Mouse (Mus musculus) MEL (cell line): Measurements from ENCODE around the gene Tubgcp3. TPM values are rescaled to one million over a fixed set of nuclear protein-coding genes. Genes with fewer than 3 reads are reported as not detected.

Experiments
- DNase-seq: peaks from one replicate; pipeline ENCODE4 v3.0.0; 2011; ENCODE audit warnings: low read depth, low spot score
- H3K27ac ChIP-seq: 2 replicates; pipeline ENCODE4 v1.5.1; 2012; ENCODE audit warnings: low read depth, mild to moderate bottlenecking, control low read depth, low read length, moderate library complexity; ENCODE audit not compliant: control insufficient read depth
- H3K27me3 ChIP-seq, 2 experiments: fragments of 150-350 bp in 1 of 2; sonication (generic) in 1 of 2; 2 replicates each; pipeline ENCODE4 v1.6.1; 2012; ENCODE audit warnings: low read length in 2 of 2, mild to moderate bottlenecking in 2 of 2, improper control_type of control experiment in 1 of 2, moderate library complexity in 1 of 2; ENCODE audit not compliant: insufficient read depth in 2 of 2, control insufficient read depth in 1 of 2
- H3K36me3 ChIP-seq, 2 experiments: 2 replicates each; pipeline ENCODE4 v1.6.1; 2012 to 2014; ENCODE audit warnings: low read length in 2 of 2, improper control_type of control experiment in 1 of 2, inconsistent platforms in 1 of 2, mild to moderate bottlenecking in 1 of 2; ENCODE audit not compliant: insufficient read depth in 2 of 2, control insufficient read depth in 1 of 2
- H3K4me1 ChIP-seq, 2 experiments: fragments of 150-350 bp in 1 of 2; sonication (generic) in 1 of 2; 2 replicates each; pipeline ENCODE4 v1.6.1; 2012; ENCODE audit warnings: low read length in 2 of 2, improper control_type of control experiment in 1 of 2, mild to moderate bottlenecking in 1 of 2; ENCODE audit not compliant: insufficient read depth in 2 of 2, control insufficient read depth in 1 of 2
- H3K4me3 ChIP-seq, 2 experiments: fragments of 150-350 bp in 1 of 2; sonication (generic) in 1 of 2; 2 replicates each; pipeline ENCODE4 v1.5.1; 2012; ENCODE audit warnings: low read depth in 2 of 2, low read length in 2 of 2, mild to moderate bottlenecking in 2 of 2, moderate library complexity in 2 of 2, control low read depth in 1 of 2, improper control_type of control experiment in 1 of 2; ENCODE audit not compliant: control insufficient read depth in 1 of 2, insufficient read depth in 1 of 2
- H3K79me2 ChIP-seq: 2 replicates; pipeline ENCODE4 v1.6.1; 2012; ENCODE audit warnings: mild to moderate bottlenecking, low read length, moderate library complexity; ENCODE audit not compliant: control insufficient read depth, poor library complexity, insufficient read depth
- H3K9ac ChIP-seq: 2 replicates; pipeline ENCODE4 v1.6.1; 2012; ENCODE audit warnings: low read depth, mild to moderate bottlenecking, control low read depth, low read length, moderate library complexity; ENCODE audit not compliant: control insufficient read depth, poor library complexity, severe bottlenecking
- H3K9me3 ChIP-seq: fragments of 150-350 bp; sonication (generic); replicated peaks from 2 replicates; pipeline ENCODE4 v1.6.1; 2012; ENCODE audit warnings: mild to moderate bottlenecking, low read length, improper control_type of control experiment, moderate library complexity; ENCODE audit not compliant: insufficient read depth
- CHD2 ChIP-seq: IDR thresholded peaks from 2 replicates; pipeline ENCODE4 v1.6.1; 2011; ENCODE audit warnings: low read length, improper control_type of control experiment
- CTCF ChIP-seq, 3 experiments: IDR thresholded peaks in 2 of 3; conservative IDR thresholded peaks in 1 of 3; 2 replicates each; pipeline ENCODE4 v1.5.1; 2011 to 2012; ENCODE audit warnings: low read length in 3 of 3, low read depth in 2 of 3, mild to moderate bottlenecking in 2 of 3, improper control_type of control experiment in 1 of 3, inconsistent platforms in 1 of 3, mixed read lengths in 1 of 3, moderate library complexity in 1 of 3; ENCODE audit not compliant: control insufficient read depth in 1 of 3, insufficient read depth in 1 of 3, poor library complexity in 1 of 3, severe bottlenecking in 1 of 3
- E2F4 ChIP-seq: IDR thresholded peaks from 2 replicates; pipeline ENCODE4 v1.6.1; 2011; ENCODE audit warnings: low read depth, low read length, improper control_type of control experiment, borderline replicate concordance
- ELF1 ChIP-seq: IDR thresholded peaks from 2 replicates; pipeline ENCODE4 v1.6.1; 2014; ENCODE audit warnings: low read depth, mild to moderate bottlenecking, inconsistent platforms, low read length, improper control_type of control experiment, moderate library complexity
- EP300 ChIP-seq, 2 experiments: IDR thresholded peaks; 2 replicates each; pipeline ENCODE4 v1.6.1; 2011; ENCODE audit warnings: improper control_type of control experiment in 2 of 2, low read length in 2 of 2, low read depth in 1 of 2, mild to moderate bottlenecking in 1 of 2
- GABPA ChIP-seq: IDR thresholded peaks from 2 replicates; pipeline ENCODE4 v1.6.1; 2012; ENCODE audit warnings: low read depth, mild to moderate bottlenecking, inconsistent platforms, low read length, improper control_type of control experiment, moderate library complexity
- GATA1 ChIP-seq: IDR thresholded peaks from 2 replicates; pipeline ENCODE4 v1.6.1; 2011; ENCODE audit warnings: low read depth, low read length, improper control_type of control experiment
- HCFC1 ChIP-seq: IDR thresholded peaks from 2 replicates; pipeline ENCODE4 v1.6.1; 2012; ENCODE audit warnings: low read depth, mild to moderate bottlenecking, inconsistent platforms, low read length, improper control_type of control experiment, moderate library complexity
- JUND ChIP-seq: IDR thresholded peaks from 2 replicates; pipeline ENCODE4 v1.6.1; 2011; ENCODE audit warnings: low read depth, mild to moderate bottlenecking, improper control_type of control experiment, low read length
- KAT2A ChIP-seq: conservative IDR thresholded peaks from 2 replicates; pipeline ENCODE4 v1.6.1; 2012; ENCODE audit warnings: low read depth, low read length, improper control_type of control experiment, inconsistent platforms
- MAZ ChIP-seq: IDR thresholded peaks from 2 replicates; pipeline ENCODE4 v1.6.1; 2012; ENCODE audit warnings: low read depth, mild to moderate bottlenecking, inconsistent platforms, low read length, improper control_type of control experiment
- MYB ChIP-seq: IDR thresholded peaks from 2 replicates; pipeline ENCODE4 v1.6.1; 2011; ENCODE audit warnings: mild to moderate bottlenecking, low read depth, low read length, improper control_type of control experiment
- NRF1 ChIP-seq: IDR thresholded peaks from 2 replicates; pipeline ENCODE4 v1.6.1; 2014; ENCODE audit warnings: low read depth, mild to moderate bottlenecking, inconsistent platforms, low read length, improper control_type of control experiment, moderate library complexity; ENCODE audit not compliant: poor library complexity, insufficient read depth, severe bottlenecking
- POLR2A ChIP-seq, 2 experiments: IDR thresholded peaks; 2 replicates each; pipeline ENCODE4 v1.6.1; 2011 to 2012; ENCODE audit warnings: low read length in 2 of 2, mild to moderate bottlenecking in 2 of 2, control low read depth in 1 of 2, improper control_type of control experiment in 1 of 2, low read depth in 1 of 2, moderate library complexity in 1 of 2; ENCODE audit not compliant: control insufficient read depth in 1 of 2, insufficient read depth in 1 of 2, poor library complexity in 1 of 2
- POLR2AphosphoS5 ChIP-seq: IDR thresholded peaks from 2 replicates; pipeline ENCODE4 v1.6.1; 2012; ENCODE audit warnings: low read depth, borderline replicate concordance, mild to moderate bottlenecking, inconsistent platforms, low read length, moderate library complexity, mixed read lengths
- RAD21 ChIP-seq: IDR thresholded peaks from 2 replicates; pipeline ENCODE4 v1.6.1; 2011; ENCODE audit warnings: mild to moderate bottlenecking, low read depth, low read length, improper control_type of control experiment
- RCOR1 ChIP-seq: IDR thresholded peaks from 2 replicates; pipeline ENCODE4 v1.6.1; 2012; ENCODE audit warnings: low read depth, mild to moderate bottlenecking, inconsistent platforms, low read length, improper control_type of control experiment
- SIN3A ChIP-seq: IDR thresholded peaks from 2 replicates; pipeline ENCODE4 v1.6.1; 2012; ENCODE audit warnings: low read length, improper control_type of control experiment, inconsistent platforms
- SMC3 ChIP-seq: IDR thresholded peaks from 2 replicates; pipeline ENCODE4 v1.6.1; 2011; ENCODE audit warnings: low read depth, low read length, improper control_type of control experiment
- TAL1 ChIP-seq: IDR thresholded peaks from 2 replicates; pipeline ENCODE4 v1.6.1; 2012; ENCODE audit warnings: mild to moderate bottlenecking, inconsistent platforms, low read length, moderate library complexity, mixed read lengths
- TBP ChIP-seq: IDR thresholded peaks from 2 replicates; pipeline ENCODE4 v1.8.0; 2011; ENCODE audit warnings: low read depth, low read length, improper control_type of control experiment
- USF1 ChIP-seq: IDR thresholded peaks from 2 replicates; pipeline ENCODE4 v1.6.1; 2014; ENCODE audit warnings: low read depth, mild to moderate bottlenecking, inconsistent platforms, low read length, improper control_type of control experiment, moderate library complexity
- USF2 ChIP-seq, 2 experiments: IDR thresholded peaks; 2 replicates each; pipeline ENCODE4 v1.6.1; 2011 to 2012; ENCODE audit warnings: improper control_type of control experiment in 2 of 2, low read length in 2 of 2, borderline replicate concordance in 1 of 2, inconsistent platforms in 1 of 2, low read depth in 1 of 2, mild to moderate bottlenecking in 1 of 2; ENCODE audit not compliant: insufficient read depth in 1 of 2
- ZC3H11A ChIP-seq: IDR thresholded peaks from 2 replicates; pipeline ENCODE4 v1.6.1; 2012; ENCODE audit warnings: low read depth, mild to moderate bottlenecking, inconsistent platforms, low read length, improper control_type of control experiment
- ZKSCAN1 ChIP-seq: IDR thresholded peaks from 2 replicates; pipeline ENCODE4 v1.6.1; 2012; ENCODE audit warnings: low read depth, mild to moderate bottlenecking, inconsistent platforms, low read length, improper control_type of control experiment, moderate library complexity
- ZNF384 ChIP-seq: IDR thresholded peaks from 2 replicates; pipeline ENCODE4 v1.6.1; 2012; ENCODE audit warnings: low read depth, mild to moderate bottlenecking, inconsistent platforms, low read length, improper control_type of control experiment
- polyA plus RNA-seq, 2 experiments: library from polyadenylated mRNA; stranded (reverse) in 1 of 2; unstranded in 1 of 2; fragments of >175 nt in 1 of 2; fragments of >200 nt in 1 of 2; gene quantifications; 2 replicates each; pipeline versions ENCODE4 v1.2.1 to v1.2.4; 2012; ENCODE audit warnings: low replicate concordance in 2 of 2, low read depth in 1 of 2; ENCODE audit not compliant: insufficient read length in 2 of 2, insufficient read depth in 1 of 2, missing spikeins in 1 of 2
- total RNA-seq: library from RNA; depleted of rRNA; stranded (reverse); fragments of 300-350 nt; gene quantifications from 2 replicates; pipeline ENCODE4 v1.2.3, GENCODE M21; 2012

The Tubgcp3 gene
- total and polyA plus RNA-seq, 3 experiments, result 43.6 to 87.7 (median 60.2) TPM

GRCm38 (mm10) chr8:12644894-12645293 lies 27.2 kb downstream of the Tubgcp3 start:
- peak overlapping the region; percentile 43; the same call in 1 of the 2 replicates for H3K27ac ChIP-seq
- peak; percentile 40 for DNase-seq
- H3K36me3 ChIP-seq, result peaks cover 2 to 6% of the 10 kb centered on the region in 2 experiments
- TF ChIP-seq MAZ, result no peak
- no peak for TF ChIP-seq ELF1
- no peak for TF ChIP-seq GATA1
- no peak for TF ChIP-seq JUND
- peak; percentile 3; the same call in 1 of the 2 replicates for TF ChIP-seq SIN3A
- TF ChIP-seq CHD2, result no peak
- TF ChIP-seq E2F4, result no peak
- H3K4me3 ChIP-seq, result no peak overlapping the region
- H3K9ac ChIP-seq, result peak overlapping the region; percentile 17; the same call in 1 of the 2 replicates
- no peaks in the 10 kb centered on the region for H3K27me3 ChIP-seq
- H3K79me2 ChIP-seq, result no peaks in the 10 kb centered on the region
- H3K4me1 ChIP-seq, result peaks cover 0 to 4% of the 10 kb centered on the region in 2 experiments; a peak in 3 of 4 replicates
- H3K9me3 ChIP-seq, result no peaks in the 10 kb centered on the region

GRCm38 (mm10) chr8:12644341-12644740 lies 27.7 kb downstream of the Tubgcp3 start:
- H3K4me3 ChIP-seq, result no peak overlapping the region
- H3K27ac ChIP-seq, result peak overlapping the region; percentile 43; the same call in 1 of the 2 replicates
- no peaks in the 10 kb centered on the region for H3K9me3 ChIP-seq
- peaks cover 0 to 4% of the 10 kb centered on the region in 2 experiments; a peak in 3 of 4 replicates for H3K4me1 ChIP-seq
- peaks cover 2 to 6% of the 10 kb centered on the region in 2 experiments for H3K36me3 ChIP-seq
- H3K27me3 ChIP-seq, result no peaks in the 10 kb centered on the region
- H3K79me2 ChIP-seq, result no peaks in the 10 kb centered on the region
- DNase-seq, result peak; percentile 72
- TF ChIP-seq SIN3A (peak; percentile 23; the same call in 1 of the 2 replicates), ZNF384 (no peak), TAL1 (peak; percentile 41), NRF1 (peak; percentile 61), TBP (no peak), GATA1 (peak; percentile 68), EP300 (IDR thresholded peaks at IDR 0.05; ENCODE audit: low read depth in 1 of 2, low read length in 2 of 2) (peak; percentile 19 to 55; a peak in 3 of 4 replicates)
- H3K9ac ChIP-seq, result no peak overlapping the region

DNA sequence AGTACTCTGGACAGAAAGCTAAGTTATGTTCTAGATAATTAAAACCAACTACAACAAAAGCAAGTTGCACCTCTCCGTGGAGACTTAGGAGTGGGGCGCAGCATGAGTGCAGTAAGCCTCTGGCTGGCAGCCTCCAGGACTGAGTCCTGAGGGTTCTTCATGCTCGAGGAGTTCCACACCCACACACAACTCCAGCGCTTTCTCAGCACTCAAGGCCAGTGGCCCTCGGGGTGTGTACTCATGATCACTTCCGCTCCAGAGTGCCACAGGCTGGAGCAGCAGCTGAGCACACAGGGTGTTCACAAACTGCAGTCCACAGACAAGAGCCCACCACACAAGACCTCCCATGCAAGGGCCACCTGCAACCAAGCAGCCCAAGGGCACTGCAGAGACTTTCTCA lies 30.5 kb downstream of the Tubgcp3 start:
- peaks cover 0 to 4% of the 10 kb centered on the region in 2 experiments; a peak in 3 of 4 replicates for H3K4me1 ChIP-seq
- H3K27ac ChIP-seq, result no peak overlapping the region
- H3K9me3 ChIP-seq, result no peaks in the 10 kb centered on the region
- H3K79me2 ChIP-seq, result no peaks in the 10 kb centered on the region
- peaks cover 0 to 6% of the 10 kb centered on the region in 2 experiments for H3K36me3 ChIP-seq
- H3K27me3 ChIP-seq, result no peaks in the 10 kb centered on the region
- no peak overlapping the region for H3K9ac ChIP-seq
- no peak for DNase-seq
- no peak overlapping the region for H3K4me3 ChIP-seq
- no peak for TF ChIP-seq POLR2A (IDR thresholded peaks at IDR 0.05; ENCODE audit: control insufficient read depth in 1 of 2, insufficient read depth in 1 of 2, low read depth in 1 of 2, low read length in 2 of 2, poor library complexity in 1 of 2)
- TF ChIP-seq GATA1, result no peak
- no peak for TF ChIP-seq SMC3
- TF ChIP-seq RCOR1, result no peak
- TF ChIP-seq TBP, result no peak
- TF ChIP-seq HCFC1, result no peak
- no peak for TF ChIP-seq MYB
- TF ChIP-seq USF1, result no peak
- no peak for TF ChIP-seq GABPA
- no peak for TF ChIP-seq EP300 (IDR thresholded peaks at IDR 0.05; ENCODE audit: low read depth in 1 of 2, low read length in 2 of 2)
- no peak for TF ChIP-seq ZKSCAN1
- TF ChIP-seq ELF1, result no peak
- TF ChIP-seq RAD21, result no peak
- TF ChIP-seq POLR2AphosphoS5, result no peak
- TF ChIP-seq CTCF (IDR thresholded peaks at IDR 0.05 in 2 of 3, conservative IDR thresholded peaks at IDR 0.05 in 1 of 3; ENCODE audit: control insufficient read depth in 1 of 3, insufficient read depth in 1 of 3, low read depth in 2 of 3, low read length in 3 of 3, poor library complexity in 1 of 3, severe bottlenecking in 1 of 3), result no peak
- no peak for TF ChIP-seq USF2 (IDR thresholded peaks at IDR 0.05; ENCODE audit: borderline replicate concordance in 1 of 2, insufficient read depth in 1 of 2, low read depth in 1 of 2, low read length in 2 of 2)
- no peak for TF ChIP-seq ZC3H11A
- TF ChIP-seq KAT2A, result no peak
